Mouse (Mus musculus): ENCODE measurements around the gene Jazf1. TPM values are rescaled to one million over a fixed set of nuclear protein-coding genes. Genes with fewer than 3 reads are reported as not detected.

The Jazf1 gene
- total RNA-seq, 2 experiments from 2014 or later = 2.2 to 2.5 TPM

- DNase-seq = no peak
- intact Hi-C loops (cut with DNase I; ENCODE audit: low total_unique reads) = no loop called here
These were observed 104.4 kb downstream of the Jazf1 start for GRCm38 (mm10) chr6:52963840-52964690.

- no peak for DNase-seq
- intact Hi-C loops (cut with DNase I; ENCODE audit: low total_unique reads) = no loop called here
These were observed 105.0 kb downstream of the Jazf1 start for GRCm38 (mm10) chr6:52963430-52963732.

DNA sequence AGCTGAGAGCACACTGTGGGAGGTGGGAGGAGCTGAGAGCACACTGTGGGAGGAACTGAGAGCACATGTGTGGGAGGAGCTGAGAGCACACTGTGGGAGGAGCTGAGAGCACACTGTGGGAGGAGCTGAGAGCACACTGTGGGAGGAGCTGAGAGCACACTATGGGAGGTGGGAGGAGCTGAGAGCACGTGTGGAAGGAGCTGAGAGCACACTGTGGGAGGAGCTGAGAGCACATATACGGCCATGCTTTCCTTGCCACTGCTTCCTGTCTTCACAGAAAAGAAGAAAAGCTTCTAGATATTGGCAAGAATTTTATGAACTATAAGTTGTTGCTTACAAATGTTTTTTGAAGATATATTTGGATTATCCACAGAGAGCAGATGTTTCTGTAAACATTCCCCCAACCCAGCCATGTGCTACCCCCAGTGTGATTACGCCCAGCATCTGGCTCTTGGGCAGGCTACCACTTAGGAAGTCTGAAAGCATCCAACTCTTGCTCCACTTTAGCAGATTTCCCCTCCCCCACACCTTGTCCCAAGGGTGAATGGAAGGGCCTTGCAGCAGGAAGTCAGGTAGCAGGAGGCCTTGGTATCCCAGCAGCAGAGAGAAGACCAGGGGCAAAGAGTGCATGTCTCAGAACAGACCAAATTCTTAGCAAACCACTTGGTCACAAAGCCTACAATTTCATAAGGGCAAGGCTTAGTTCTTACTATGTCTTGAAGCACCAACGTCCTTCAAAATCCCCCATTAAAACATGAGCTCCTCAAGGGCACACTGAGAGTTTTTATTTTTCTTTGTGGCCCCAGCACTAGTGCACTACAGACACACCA, 105.6 kb downstream of the Jazf1 start:
- no peak for DNase-seq
- intact Hi-C loops (cut with DNase I; ENCODE audit: low total_unique reads) = no loop called here

- no peak for DNase-seq
- intact Hi-C loops (cut with DNase I; ENCODE audit: low total_unique reads) = no loop called here
These were observed 106.6 kb downstream of the Jazf1 start for GRCm38 (mm10) chr6:52961660-52962490.

- DNase-seq = peak; percentile 62
- intact Hi-C loops (cut with DNase I; ENCODE audit: low total_unique reads) = no loop called here
These were observed 110.7 kb downstream of the Jazf1 start for GRCm38 (mm10) chr6:52957730-52958129.

GRCm38 (mm10) chr6:52956131-52956530, 112.3 kb downstream of the Jazf1 start:
- DNase-seq = no peak
- intact Hi-C loops (cut with DNase I; ENCODE audit: low total_unique reads) = no loop called here

DNA sequence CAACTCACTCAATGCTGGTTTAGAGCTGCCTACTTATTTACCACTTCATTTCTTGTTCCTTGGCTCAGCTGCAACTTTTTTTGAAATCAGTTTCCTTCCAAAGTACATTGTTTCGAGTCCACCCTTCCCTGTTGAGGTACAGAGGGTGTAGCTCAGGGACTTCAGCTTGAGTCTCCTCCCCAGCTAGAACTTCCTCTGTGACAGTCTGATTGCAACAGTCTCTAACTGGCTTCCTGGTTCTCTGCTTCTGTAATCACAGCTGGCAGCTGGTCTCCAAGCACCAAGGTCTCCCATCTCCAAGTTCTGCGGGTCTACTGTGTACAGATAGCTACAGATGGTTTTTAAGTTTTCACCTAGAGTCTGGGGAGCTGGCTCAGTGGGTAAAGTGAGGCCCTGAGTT, 113.1 kb downstream of the Jazf1 start:
- intact Hi-C loops (cut with DNase I; ENCODE audit: low total_unique reads) = no loop called here
- no peak for DNase-seq

- DNase-seq = no peak
- intact Hi-C loops (cut with DNase I; ENCODE audit: low total_unique reads) = no loop called here
These were observed 113.6 kb downstream of the Jazf1 start for GRCm38 (mm10) chr6:52954861-52955260.

GRCm38 (mm10) chr6:52954441-52954840, 114.0 kb downstream of the Jazf1 start:
- intact Hi-C loops (cut with DNase I; ENCODE audit: low total_unique reads) = no loop called here
- peak; percentile 61 for DNase-seq

DNA sequence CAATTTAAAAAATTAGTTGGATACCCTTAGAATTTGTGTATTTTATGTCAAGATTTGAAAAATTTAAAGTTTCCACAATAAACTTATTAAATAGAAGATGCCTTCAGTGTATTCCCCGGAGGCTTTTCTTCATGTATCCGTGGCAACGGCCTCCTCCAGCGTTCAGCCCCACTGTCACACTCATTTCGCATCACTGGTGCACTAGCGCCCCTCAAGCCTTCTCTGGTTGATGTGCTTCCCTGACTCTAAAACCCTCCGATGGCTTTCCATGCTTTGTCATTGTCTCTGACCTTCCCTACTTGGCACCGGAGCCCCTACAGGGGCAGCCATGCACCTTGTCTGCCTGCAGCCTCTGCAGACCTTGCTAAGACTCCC, 115.9 kb downstream of the Jazf1 start:
- intact Hi-C loops (cut with DNase I; ENCODE audit: low total_unique reads) = no loop called here

DNA sequence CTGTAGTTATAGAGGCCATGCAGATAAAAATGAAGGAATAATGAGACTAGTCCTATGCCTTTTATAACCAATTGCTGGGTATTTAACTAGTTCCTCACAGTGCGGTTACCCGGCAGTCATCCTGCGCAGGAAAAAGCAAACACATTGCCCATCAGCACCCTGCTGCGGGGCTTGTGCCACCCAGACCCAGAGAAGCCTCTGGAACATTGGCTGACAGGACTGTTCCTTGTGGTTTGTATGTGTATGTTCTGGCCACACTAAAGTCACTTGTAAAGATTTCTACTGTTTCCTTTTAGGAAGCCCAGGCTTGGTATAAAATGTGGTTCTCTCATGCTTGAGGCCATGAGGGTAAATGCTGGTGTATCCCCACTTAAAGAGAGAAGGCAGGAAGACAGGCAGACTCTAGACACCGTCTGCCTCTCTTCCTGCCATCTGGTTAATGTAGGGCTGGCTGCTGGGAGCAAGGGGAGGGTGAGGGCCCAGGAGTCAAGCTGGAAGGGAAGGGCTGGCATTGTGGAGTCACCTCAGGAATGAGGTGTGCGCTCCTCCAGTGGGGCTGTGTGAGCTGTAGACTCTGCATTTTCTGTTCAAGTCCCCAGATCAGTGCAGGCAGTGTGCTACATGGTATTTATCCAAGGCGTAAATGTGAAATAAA, 116.4 kb downstream of the Jazf1 start:
- no peak for DNase-seq
- intact Hi-C loops (cut with DNase I; ENCODE audit: low total_unique reads) = no loop called here

More for the DNA sequence above, 115.9 kb downstream of the Jazf1 start:
- DNase-seq = no peak

DNA sequence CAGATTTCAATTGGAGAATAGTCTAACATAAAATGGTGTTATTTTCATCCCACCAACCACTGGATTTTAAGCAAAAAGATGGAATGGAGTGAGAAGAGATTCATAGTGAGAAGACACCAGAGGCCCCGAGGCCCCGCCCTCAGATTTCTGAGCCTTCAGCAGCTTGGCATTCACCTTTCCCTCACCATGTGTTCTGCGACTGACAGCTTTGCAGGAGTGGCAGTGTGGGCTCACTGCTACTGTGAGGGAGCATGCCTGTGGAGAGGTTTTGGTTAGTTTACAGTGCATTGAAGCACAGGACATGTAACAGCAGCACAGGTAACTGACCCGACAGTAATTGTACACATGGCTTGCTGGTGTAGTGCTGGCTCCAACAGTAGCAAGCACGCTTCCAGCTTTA, 118.1 kb downstream of the Jazf1 start:
- no peak for DNase-seq
- intact Hi-C loops (cut with DNase I; ENCODE audit: low total_unique reads) = no loop called here

- intact Hi-C loops (cut with DNase I; ENCODE audit: low total_unique reads) = no loop called here
These were observed 125.9 kb downstream of the Jazf1 start for GRCm38 (mm10) chr6:52942534-52942933.

DNA sequence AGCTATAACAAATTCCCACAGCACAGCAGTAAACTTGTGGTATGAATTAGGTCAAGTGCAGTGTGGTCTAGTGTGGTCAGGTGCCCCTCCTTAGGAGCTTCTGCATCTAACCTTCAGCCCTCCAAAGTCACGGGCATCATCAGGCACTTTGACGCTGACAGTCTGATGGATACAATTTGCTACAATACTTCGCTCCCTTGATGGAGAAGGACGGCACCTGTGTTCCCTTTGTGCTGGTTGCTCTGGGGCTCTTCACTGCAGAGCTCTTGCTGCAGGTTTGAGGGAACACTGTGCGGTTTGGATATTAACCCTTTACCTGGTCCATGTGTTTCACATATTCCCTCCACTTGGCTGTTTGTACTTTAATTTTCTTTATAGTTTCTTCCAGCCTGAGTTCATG, 126.3 kb downstream of the Jazf1 start:
- intact Hi-C loops (cut with DNase I; ENCODE audit: low total_unique reads) = no loop called here
- no peak for DNase-seq

More at GRCm38 (mm10) chr6:52942534-52942933, 125.9 kb downstream of the Jazf1 start:
- DNase-seq = no peak

DNA sequence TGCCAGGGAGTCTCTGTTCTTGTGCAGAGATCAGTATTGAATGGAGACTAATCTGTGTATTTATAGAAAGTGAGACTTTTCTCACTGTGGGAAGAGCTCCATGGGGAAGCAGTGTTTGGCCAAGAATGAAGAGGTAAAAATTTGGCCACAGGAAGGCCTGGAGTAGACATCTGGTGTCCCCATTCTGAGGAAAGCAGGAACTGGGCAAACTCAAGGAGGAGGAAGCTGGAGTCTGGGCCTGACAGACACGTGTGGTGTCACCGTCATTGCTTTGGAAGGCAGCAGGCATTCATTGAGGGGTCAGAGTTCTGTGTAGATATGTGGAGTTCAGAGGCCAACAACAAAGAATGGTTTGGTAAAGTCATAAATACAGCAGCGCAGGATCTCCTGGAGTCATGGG, 130.5 kb downstream of the Jazf1 start:
- intact Hi-C loops (cut with DNase I; ENCODE audit: low total_unique reads) = no loop called here
- no peak for DNase-seq

DNA sequence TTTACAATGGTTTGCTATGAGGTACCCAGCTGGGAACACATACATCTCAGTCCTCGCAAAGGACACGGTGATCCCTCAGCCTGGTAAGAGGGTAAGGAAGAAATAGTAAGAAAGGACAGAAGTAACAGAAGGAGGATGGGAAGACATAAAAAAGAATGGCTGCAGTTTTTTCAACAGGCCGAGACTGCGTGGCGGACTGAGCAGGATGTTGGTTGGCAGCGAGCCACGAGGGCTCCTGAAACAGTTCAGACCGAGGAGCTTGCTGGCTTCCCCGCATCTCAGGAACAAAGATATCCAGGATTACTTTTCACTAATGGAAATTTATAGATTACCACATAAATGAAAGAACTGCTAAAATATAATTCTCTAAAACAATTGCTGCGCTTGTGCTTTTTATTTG, 131.4 kb downstream of the Jazf1 start:
- intact Hi-C loops (cut with DNase I; ENCODE audit: low total_unique reads) = no loop called here
- peak; percentile 72 for DNase-seq

GRCm38 (mm10) chr6:52934021-52934420, 134.4 kb downstream of the Jazf1 start:
- intact Hi-C loops (cut with DNase I; ENCODE audit: low total_unique reads) = no loop called here
- no peak for DNase-seq

DNA sequence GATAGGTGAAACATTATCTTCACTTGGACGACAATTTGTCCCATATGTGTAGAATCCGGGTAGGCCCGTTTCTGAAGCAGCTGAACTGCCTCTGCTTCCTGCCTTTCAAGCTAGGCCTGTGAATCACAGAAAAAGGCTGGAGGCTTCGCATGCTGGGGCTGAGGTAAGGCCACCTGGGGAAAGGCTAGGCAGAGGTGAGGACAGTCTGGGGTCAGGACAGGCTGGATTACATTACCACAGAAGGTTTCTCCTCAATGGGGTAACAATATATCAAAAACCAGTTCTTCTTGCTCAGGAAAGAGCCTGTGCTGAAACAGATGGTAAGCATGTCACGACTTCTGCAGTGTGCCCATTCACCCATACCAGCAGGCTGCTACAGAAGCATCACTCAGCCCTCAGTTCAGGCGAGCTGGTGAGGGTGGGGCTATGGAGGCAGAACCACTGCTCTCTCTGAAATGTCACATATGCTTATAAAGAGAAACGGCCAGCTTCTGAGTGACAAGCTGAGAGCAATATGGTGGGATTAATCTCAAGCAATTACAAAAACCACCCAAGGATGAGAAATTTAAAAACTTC, 135.7 kb downstream of the Jazf1 start:
- no peak for DNase-seq
- intact Hi-C loops (cut with DNase I; ENCODE audit: low total_unique reads) = no loop called here

GRCm38 (mm10) chr6:52929358-52929757, 139.1 kb downstream of the Jazf1 start:
- intact Hi-C loops (cut with DNase I; ENCODE audit: low total_unique reads) = no loop called here
- DNase-seq = no peak

All from gastrocnemius, postnatal 14 days (tissue).